Mouse (Mus musculus) kidney, embryonic 14.5 days (tissue): Measurements from ENCODE around the gene Ahcyl1. TPM values are rescaled to one million over a fixed set of nuclear protein-coding genes. Genes with fewer than 3 reads are reported as not detected.
A peak's percentile ranks its signal among the peaks of the same experiment; 100 is the strongest.

ENCODE experiments used
- ATAC-seq: fragments of 200-750 bp; cut with Nextera tagmentation; 2 replicates; pipeline ENCODE4 v1.8.0; 2017; ENCODE audit warnings: moderate number of reproducible peaks, mild to moderate bottlenecking, moderate TSS enrichment, moderate library complexity; ENCODE audit not compliant: low FRiP score, low TSS enrichment
- H3K27ac ChIP-seq: fragments of 300-500 bp; sonication (generic); 2 replicates; pipeline ENCODE4 v1.5.1; 2014; ENCODE audit warnings: low read depth, mild to moderate bottlenecking, low read length, moderate library complexity, mixed read lengths
- H3K27me3 ChIP-seq: fragments of 300-500 bp; sonication (generic); 2 replicates; pipeline ENCODE4 v1.6.1; 2014; ENCODE audit warnings: mild to moderate bottlenecking, low read length; ENCODE audit not compliant: control insufficient read depth, insufficient read depth
- H3K36me3 ChIP-seq: fragments of 300-500 bp; sonication (generic); 2 replicates; pipeline ENCODE4 v1.6.1; 2014; ENCODE audit warnings: low read length, mixed read lengths; ENCODE audit not compliant: control insufficient read depth, insufficient read depth
- H3K4me1 ChIP-seq: fragments of 300-500 bp; sonication (generic); 2 replicates; pipeline ENCODE4 v1.6.1; 2014; ENCODE audit warnings: low read length, mixed read lengths; ENCODE audit not compliant: control insufficient read depth, insufficient read depth
- H3K4me2 ChIP-seq: fragments of 300-500 bp; sonication (generic); replicated peaks from 2 replicates; pipeline ENCODE4 v1.6.1; 2014; ENCODE audit warnings: low read depth, mild to moderate bottlenecking, low read length
- H3K4me3 ChIP-seq: fragments of 300-500 bp; sonication (generic); 2 replicates; pipeline ENCODE4 v1.5.1; 2014; ENCODE audit warnings: mild to moderate bottlenecking, low read length
- H3K9ac ChIP-seq: fragments of 300-500 bp; sonication (generic); 2 replicates; pipeline ENCODE4 v1.6.1; 2014; ENCODE audit warnings: low read depth, mild to moderate bottlenecking, low read length, moderate library complexity
- H3K9me3 ChIP-seq: fragments of 300-500 bp; sonication (generic); 2 replicates; pipeline ENCODE4 v1.6.1; 2016; ENCODE audit warnings: low read length; ENCODE audit not compliant: control insufficient read depth
- WGBS: fragments of 180-500 bp; shearing (Covaris S2); extraction: QIAGEN DNeasy Blood & Tissue Kit; methylation state at CpG from one replicate; pipeline ENCODE4 v1.1.7; 2014; 5-methylcytosine and 5-hydroxymethylcytosine counted together
- polyA plus RNA-seq: library from polyadenylated mRNA; unstranded; fragments of >200 nt; fragmentation: Nextera tagmentation; extraction: Ambion mirVana; gene quantifications from 2 replicates; pipeline ENCODE4 v1.2.1, GENCODE M21; 2014

Gene Ahcyl1
- polyA plus RNA-seq: 73.8 and 119 TPM in 2 replicates

DNA sequence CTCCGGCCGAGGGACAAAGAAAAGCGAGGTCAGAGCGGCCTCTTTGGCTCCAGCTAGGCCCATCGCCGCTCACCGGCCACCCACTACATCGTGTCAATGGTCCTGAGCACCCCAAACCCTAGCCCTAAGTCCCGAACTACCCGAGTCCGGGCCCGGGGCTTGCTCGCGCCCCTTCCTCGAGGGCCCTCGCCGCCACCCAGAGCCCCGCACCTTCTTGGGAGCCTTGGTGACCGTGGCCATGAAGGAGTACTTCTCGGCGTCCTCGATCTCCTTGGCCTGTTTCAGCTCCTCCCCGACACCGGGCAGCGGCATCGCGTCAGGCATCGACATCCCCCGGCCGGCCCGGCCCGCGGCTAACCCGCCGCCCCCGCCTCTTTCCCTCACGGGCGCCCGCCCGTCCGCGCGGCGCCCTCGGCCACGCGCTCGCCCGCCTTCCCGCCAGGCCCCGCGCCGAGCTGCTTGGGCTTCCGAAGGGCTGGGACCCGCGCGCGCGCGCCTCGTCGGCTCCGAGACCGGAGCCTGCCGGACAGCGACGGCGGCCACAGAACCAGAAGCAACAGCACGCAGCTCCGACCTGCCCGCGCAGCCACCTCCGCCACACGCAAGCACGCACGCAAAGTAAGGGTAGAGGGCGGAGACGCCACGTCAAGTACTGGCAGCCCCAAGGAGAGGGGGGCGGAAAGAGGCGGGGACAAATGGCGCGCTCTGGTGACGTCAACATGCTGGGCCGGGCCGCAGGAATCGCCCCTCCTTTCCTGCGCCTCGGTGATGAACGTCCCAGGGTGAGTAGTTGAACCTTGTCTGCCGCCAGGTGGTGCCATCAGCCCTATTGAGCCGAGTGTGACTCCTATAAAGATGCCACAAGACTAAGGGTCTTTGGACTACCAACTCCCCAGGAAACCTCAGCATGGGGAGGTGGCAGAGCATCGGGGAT is at the start of gene Ahcyl1:
Gene Ahcyl1, minus strand, starts transcription at position 613 of the 934 bp plus-strand sequence.
- no peaks in the 10 kb centered on the region for H3K36me3 ChIP-seq
- WGBS: under 1% methylated on average over 90 of the region's 93 CpGs
- peak; percentile 99 for ATAC-seq

DNA sequence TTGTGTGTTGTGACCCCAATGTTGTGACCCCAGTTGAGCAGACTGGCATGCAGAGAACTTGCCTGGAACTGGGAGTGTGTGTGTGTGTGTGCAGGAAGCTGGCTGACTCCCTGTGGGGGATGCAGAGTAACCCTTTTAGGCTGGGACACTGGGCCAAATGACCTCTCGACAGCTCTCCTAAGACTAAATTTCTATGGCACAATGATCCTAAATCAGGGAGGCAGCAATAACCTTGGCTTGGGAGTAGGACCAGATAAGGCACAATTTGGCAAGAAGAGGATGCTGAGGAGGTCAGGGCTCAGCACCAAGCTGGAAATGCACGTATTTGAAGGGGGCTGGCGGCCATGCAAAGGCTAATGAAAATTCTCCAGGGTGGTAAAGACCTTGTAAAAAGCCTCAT is 49.7 kb upstream of the Ahcyl1 start:
- 61% methylated on average over 3 of the region's 3 CpGs for WGBS
- peaks cover 18% of the 10 kb centered on the region; the same call in 1 of the 2 replicates for H3K36me3 ChIP-seq
- H3K4me2 ChIP-seq: no peak overlapping the region
- H3K9me3 ChIP-seq: no peaks in the 10 kb centered on the region
- ATAC-seq: no peak
- peaks cover 17% of the 10 kb centered on the region for H3K4me1 ChIP-seq
- no peak overlapping the region for H3K4me3 ChIP-seq
- H3K27ac ChIP-seq: no peak overlapping the region
- no peak overlapping the region for H3K9ac ChIP-seq
- no peaks in the 10 kb centered on the region for H3K27me3 ChIP-seq

More for the DNA sequence above, at the start of gene Ahcyl1:
- Histone ChIP-seq H3K27ac (peak within 1 kb of the TSS; percentile 83), H3K4me1 (peaks cover 18% of the 10 kb centered on the region), H3K4me2 (peak within 1 kb of the TSS; percentile 92), H3K4me3 (peak within 1 kb of the TSS; percentile 96), H3K9me3 (no peaks in the 10 kb centered on the region), H3K9ac (peak within 1 kb of the TSS; percentile 82), H3K27me3 (no peaks in the 10 kb centered on the region)

GRCm38 (mm10) chr3:107743650-107744049 is 47.3 kb upstream of the Ahcyl1 start:
- no peaks in the 10 kb centered on the region for H3K27me3 ChIP-seq
- no peak overlapping the region for H3K27ac ChIP-seq
- H3K9me3 ChIP-seq: no peaks in the 10 kb centered on the region
- H3K4me2 ChIP-seq: no peak overlapping the region
- ATAC-seq: no peak
- WGBS: 87% methylated on average over 1 of the region's 1 CpGs
- no peak overlapping the region for H3K4me3 ChIP-seq
- peaks cover 4% of the 10 kb centered on the region; the same call in 1 of the 2 replicates for H3K36me3 ChIP-seq
- H3K4me1 ChIP-seq: peaks cover 31% of the 10 kb centered on the region
- no peak overlapping the region for H3K9ac ChIP-seq

- WGBS: 17% methylated on average over 3 of the region's 3 CpGs
- Histone ChIP-seq H3K9ac (no peak overlapping the region), H3K9me3 (no peaks in the 10 kb centered on the region), H3K36me3 (peaks cover 4% of the 10 kb centered on the region; the same call in 1 of the 2 replicates), H3K4me2 (no peak overlapping the region), H3K27me3 (no peaks in the 10 kb centered on the region), H3K27ac (no peak overlapping the region; the same call in 1 of the 2 replicates), H3K4me3 (no peak overlapping the region), H3K4me1 (peaks cover 31% of the 10 kb centered on the region)
- no peak for ATAC-seq
Observed at GRCm38 (mm10) chr3:107743107-107743506, 46.7 kb upstream of the Ahcyl1 start.

- H3K4me2 ChIP-seq: no peak overlapping the region
- H3K4me1 ChIP-seq: peaks cover 31% of the 10 kb centered on the region
- H3K27ac ChIP-seq: peak overlapping the region; percentile 85; the same call in 1 of the 2 replicates
- whole genome bisulfite sequencing: 85% methylated on average over 10 of the region's 10 CpGs
- no peaks in the 10 kb centered on the region for H3K9me3 ChIP-seq
- peaks cover 4% of the 10 kb centered on the region; the same call in 1 of the 2 replicates for H3K36me3 ChIP-seq
- no peaks in the 10 kb centered on the region for H3K27me3 ChIP-seq
- ATAC-seq: no peak
- H3K9ac ChIP-seq: no peak overlapping the region
- H3K4me3 ChIP-seq: no peak overlapping the region
Observed at GRCm38 (mm10) chr3:107742071-107742710, 45.8 kb upstream of the Ahcyl1 start.

GRCm38 (mm10) chr3:107741387-107741786 is 45.0 kb upstream of the Ahcyl1 start:
- ATAC-seq: no peak
- no peak overlapping the region for H3K9ac ChIP-seq
- no peak overlapping the region for H3K4me2 ChIP-seq
- peaks cover 4% of the 10 kb centered on the region; the same call in 1 of the 2 replicates for H3K36me3 ChIP-seq
- H3K27me3 ChIP-seq: no peaks in the 10 kb centered on the region
- H3K9me3 ChIP-seq: no peaks in the 10 kb centered on the region
- no peak overlapping the region for H3K4me3 ChIP-seq
- H3K27ac ChIP-seq: peak overlapping the region; percentile 85
- H3K4me1 ChIP-seq: peaks cover 31% of the 10 kb centered on the region

- H3K4me3 ChIP-seq: no peak overlapping the region
- H3K36me3 ChIP-seq: 0 out of 2 replicates have a peak, but pooled peaks cover 4% of the 10 kb centered on the region
- no peak overlapping the region; the same call in 1 of the 2 replicates for H3K9ac ChIP-seq
- no peaks in the 10 kb centered on the region for H3K9me3 ChIP-seq
- H3K4me2 ChIP-seq: no peak overlapping the region
- H3K27ac ChIP-seq: peak overlapping the region; percentile 85
- WGBS: 6% methylated on average over 6 of the region's 6 CpGs
- ATAC-seq: peak; percentile 93
- H3K4me1 ChIP-seq: peaks cover 31% of the 10 kb centered on the region
- no peaks in the 10 kb centered on the region for H3K27me3 ChIP-seq
Observed at GRCm38 (mm10) chr3:107740578-107741207, 44.3 kb upstream of the Ahcyl1 start.

- peak overlapping the region; percentile 85; the same call in 1 of the 2 replicates for H3K27ac ChIP-seq
- no peak for ATAC-seq
- H3K4me2 ChIP-seq: no peak overlapping the region
- H3K27me3 ChIP-seq: no peaks in the 10 kb centered on the region
- no peak overlapping the region; the same call in 1 of the 2 replicates for H3K9ac ChIP-seq
- WGBS: 72% methylated on average over 2 of the region's 2 CpGs
- peaks cover 31% of the 10 kb centered on the region for H3K4me1 ChIP-seq
- H3K4me3 ChIP-seq: no peak overlapping the region
- 0 out of 2 replicates have a peak, but pooled peaks cover 4% of the 10 kb centered on the region for H3K36me3 ChIP-seq
- H3K9me3 ChIP-seq: no peaks in the 10 kb centered on the region
Observed at GRCm38 (mm10) chr3:107739966-107740365, 43.6 kb upstream of the Ahcyl1 start.
